Mouse (Mus musculus): ENCODE measurements around the gene Nacad. TPM values are rescaled to one million over a fixed set of nuclear protein-coding genes. Genes with fewer than 3 reads are reported as not detected.

Gene Nacad
- total and polyA plus RNA-seq, 2 experiments from 2014 or later, result 56.7 to 84.9 TPM

GRCm38 (mm10) chr11:6603887-6604603, 1.8 kb downstream of the Nacad start:
- Histone ChIP-seq H3K4me2 (ENCODE audit: low read depth, low read length) (peak overlapping the region; percentile 77), H3K4me1 (ENCODE audit: insufficient read depth, low read length) (peaks cover 19% of the 10 kb centered on the region), H3K4me3 (ENCODE audit: low read length) (peak overlapping the region; percentile 53), H3K27ac (peak overlapping the region; percentile 97), H3K9me3 (ENCODE audit: low read length) (no peaks in the 10 kb centered on the region), H3K27me3 (ENCODE audit: insufficient read depth, low read length) (no peaks in the 10 kb centered on the region), H3K9ac (replicated peaks; ENCODE audit: low read length) (peak overlapping the region; percentile 71), H3K36me3 (ENCODE audit: insufficient read depth, low read length) (0 out of 2 replicates have a peak, but pooled peaks cover 6% of the 10 kb centered on the region)
- ATAC-seq (peak; percentile 19), DNase-seq (ENCODE audit: low spot score) (peak; percentile 85)
- WGBS, result 6% methylated on average over 12 of the region's 12 CpGs
- no peak for TF ChIP-seq CTCF (IDR thresholded peaks at IDR 0.05; ENCODE audit: low read depth)

DNA sequence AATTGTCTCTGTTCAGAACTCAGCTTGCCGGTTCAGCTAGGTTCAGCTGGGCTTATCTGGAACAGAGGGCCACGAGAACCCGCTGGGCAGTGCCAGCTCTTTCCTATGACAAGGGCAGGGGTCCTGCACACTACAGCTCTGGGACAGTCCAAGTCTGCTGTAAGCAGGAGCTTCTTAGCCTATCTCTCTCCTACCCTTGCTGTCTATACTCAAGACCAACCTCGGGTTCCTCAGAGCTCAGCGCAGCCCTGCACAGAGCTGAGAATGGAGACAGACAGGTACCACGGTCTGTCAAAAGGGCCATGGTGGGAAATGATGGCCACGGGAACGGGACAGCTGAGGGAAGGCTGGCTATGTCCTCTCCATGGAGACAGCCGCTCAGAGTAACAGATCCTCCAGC, 2.6 kb downstream of the Nacad start:
- 62% methylated on average over 9 of the region's 9 CpGs for WGBS
- no peak for TF ChIP-seq CTCF (IDR thresholded peaks at IDR 0.05; ENCODE audit: low read depth)
- 0 out of 2 replicates have a peak overlapping the region, but pooled peaks have one; percentile 97 for H3K27ac ChIP-seq
- H3K36me3 ChIP-seq (ENCODE audit: insufficient read depth, low read length), result 0 out of 2 replicates have a peak, but pooled peaks cover 6% of the 10 kb centered on the region
- H3K9me3 ChIP-seq (ENCODE audit: low read length), result no peaks in the 10 kb centered on the region
- peak overlapping the region; percentile 53 for H3K4me3 ChIP-seq (ENCODE audit: low read length)
- no peaks in the 10 kb centered on the region for H3K27me3 ChIP-seq (ENCODE audit: insufficient read depth, low read length)
- ATAC-seq (no peak), DNase-seq (ENCODE audit: low spot score) (no peak)
- peak overlapping the region; percentile 71; the same call in 1 of the 2 replicates for H3K9ac ChIP-seq (replicated peaks; ENCODE audit: low read length)
- peak overlapping the region; percentile 77 for H3K4me2 ChIP-seq (ENCODE audit: low read depth, low read length)
- H3K4me1 ChIP-seq (ENCODE audit: insufficient read depth, low read length), result peaks cover 24% of the 10 kb centered on the region

- no peak overlapping the region for H3K4me3 ChIP-seq (ENCODE audit: low read length)
- H3K4me2 ChIP-seq (ENCODE audit: low read depth, low read length), result peak overlapping the region; percentile 77; the same call in 1 of the 2 replicates
- no peak overlapping the region for H3K9ac ChIP-seq (replicated peaks; ENCODE audit: low read length)
- no peak for TF ChIP-seq CTCF (IDR thresholded peaks at IDR 0.05; ENCODE audit: low read depth)
- H3K27me3 ChIP-seq (ENCODE audit: insufficient read depth, low read length), result no peaks in the 10 kb centered on the region
- H3K4me1 ChIP-seq (ENCODE audit: insufficient read depth, low read length), result peaks cover 24% of the 10 kb centered on the region
- H3K27ac ChIP-seq, result no peak overlapping the region
- ATAC-seq (no peak), DNase-seq (ENCODE audit: low spot score) (no peak)
- 75% methylated on average over 9 of the region's 9 CpGs for WGBS
- 0 out of 2 replicates have a peak, but pooled peaks cover 8% of the 10 kb centered on the region for H3K36me3 ChIP-seq (ENCODE audit: insufficient read depth, low read length)
- no peaks in the 10 kb centered on the region for H3K9me3 ChIP-seq (ENCODE audit: low read length)
Measured at GRCm38 (mm10) chr11:6602662-6603061, 3.2 kb downstream of the Nacad start.

DNA sequence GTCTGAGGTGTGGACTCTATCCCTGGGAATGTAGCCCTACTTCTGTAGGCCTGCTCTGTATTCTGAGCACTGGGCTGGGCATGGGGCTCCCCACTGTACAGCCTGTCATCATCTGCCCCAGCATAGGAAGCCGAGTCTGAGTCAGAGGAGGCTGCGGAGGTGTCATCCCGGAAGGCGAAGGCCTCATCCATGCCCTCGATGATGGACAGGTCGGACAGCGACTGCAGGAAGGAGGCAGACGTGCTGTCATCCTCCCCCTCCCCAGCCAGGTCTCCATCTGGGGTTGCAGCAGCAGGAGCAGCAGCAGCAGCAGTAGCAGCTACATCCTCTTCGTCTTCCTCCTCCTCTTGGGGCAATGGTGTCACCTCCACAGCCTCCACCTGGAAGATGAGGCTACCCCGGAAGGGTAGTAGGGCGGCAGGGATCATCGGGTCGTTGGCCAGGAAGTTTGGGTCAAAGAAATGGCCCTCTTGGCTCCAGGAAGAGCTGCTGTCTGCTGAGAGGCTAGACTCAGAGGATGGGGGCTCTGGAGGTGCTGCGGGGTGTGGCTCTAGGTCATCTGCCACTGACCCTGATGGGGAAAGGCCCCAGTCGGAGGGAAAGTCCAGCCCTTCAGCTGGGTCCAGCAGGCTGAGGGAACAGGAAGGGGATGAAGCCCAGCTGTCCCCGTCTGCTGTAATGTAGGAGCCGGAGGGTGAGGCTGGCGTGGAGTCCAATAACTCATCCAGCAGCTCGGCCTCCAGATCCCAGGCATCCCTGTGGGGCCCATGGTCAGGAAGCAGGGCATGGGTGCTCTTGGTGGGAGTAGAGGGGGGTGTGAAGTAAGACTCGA, 4.0 kb downstream of the Nacad start:
- no peak for TF ChIP-seq CTCF (IDR thresholded peaks at IDR 0.05; ENCODE audit: low read depth)
- WGBS, result 79% methylated on average over 20 of the region's 20 CpGs
- Histone ChIP-seq H3K4me3 (ENCODE audit: low read length) (no peak overlapping the region), H3K4me2 (ENCODE audit: low read depth, low read length) (no peak overlapping the region), H3K4me1 (ENCODE audit: insufficient read depth, low read length) (peaks cover 24% of the 10 kb centered on the region), H3K9ac (replicated peaks; ENCODE audit: low read length) (no peak overlapping the region), H3K9me3 (ENCODE audit: low read length) (no peaks in the 10 kb centered on the region), H3K27ac (no peak overlapping the region), H3K27me3 (ENCODE audit: insufficient read depth, low read length) (no peaks in the 10 kb centered on the region), H3K36me3 (ENCODE audit: insufficient read depth, low read length) (0 out of 2 replicates have a peak, but pooled peaks cover 16% of the 10 kb centered on the region)
- ATAC-seq, result no peak
- DNase-seq (ENCODE audit: low spot score), result no peak

GRCm38 (mm10) chr11:6600284-6600944, 5.4 kb downstream of the Nacad start:
- WGBS, result 82% methylated on average over 8 of the region's 8 CpGs
- DNase-seq (ENCODE audit: low spot score) (no peak), ATAC-seq (no peak)
- H3K9me3 ChIP-seq (ENCODE audit: low read length), result no peaks in the 10 kb centered on the region
- 0 out of 2 replicates have a peak, but pooled peaks cover 16% of the 10 kb centered on the region for H3K36me3 ChIP-seq (ENCODE audit: insufficient read depth, low read length)
- no peaks in the 10 kb centered on the region for H3K27me3 ChIP-seq (ENCODE audit: insufficient read depth, low read length)
- no peak overlapping the region for H3K4me3 ChIP-seq (ENCODE audit: low read length)
- H3K4me2 ChIP-seq (ENCODE audit: low read depth, low read length), result no peak overlapping the region
- TF ChIP-seq CTCF (IDR thresholded peaks at IDR 0.05; ENCODE audit: low read depth), result no peak
- H3K9ac ChIP-seq (replicated peaks; ENCODE audit: low read length), result no peak overlapping the region
- H3K4me1 ChIP-seq (ENCODE audit: insufficient read depth, low read length), result peaks cover 24% of the 10 kb centered on the region
- peak overlapping the region; percentile 54; the same call in 1 of the 2 replicates for H3K27ac ChIP-seq

GRCm38 (mm10) chr11:6599831-6600230, 6.0 kb downstream of the Nacad start:
- H3K9me3 ChIP-seq (ENCODE audit: low read length), result no peaks in the 10 kb centered on the region
- peaks cover 24% of the 10 kb centered on the region for H3K4me1 ChIP-seq (ENCODE audit: insufficient read depth, low read length)
- ATAC-seq (no peak), DNase-seq (ENCODE audit: low spot score) (no peak)
- H3K9ac ChIP-seq (replicated peaks; ENCODE audit: low read length), result peak overlapping the region; percentile 33; the same call in 1 of the 2 replicates
- H3K36me3 ChIP-seq (ENCODE audit: insufficient read depth, low read length), result 0 out of 2 replicates have a peak, but pooled peaks cover 16% of the 10 kb centered on the region
- no peaks in the 10 kb centered on the region for H3K27me3 ChIP-seq (ENCODE audit: insufficient read depth, low read length)
- no peak overlapping the region for H3K4me2 ChIP-seq (ENCODE audit: low read depth, low read length)
- TF ChIP-seq CTCF (IDR thresholded peaks at IDR 0.05; ENCODE audit: low read depth), result no peak
- peak overlapping the region; percentile 66; the same call in 1 of the 2 replicates for H3K27ac ChIP-seq
- 70% methylated on average over 6 of the region's 6 CpGs for WGBS
- no peak overlapping the region for H3K4me3 ChIP-seq (ENCODE audit: low read length)
